Mouse (Mus musculus) heart, embryonic 10.5 days (tissue): Measurements from ENCODE around the gene Arl14ep. TPM values are rescaled to one million over a fixed set of nuclear protein-coding genes. Genes with fewer than 3 reads are reported as not detected.

Experiments
- DNase-seq: peaks from one replicate; pipeline ENCODE4 v3.0.0-alpha.2; 2017; ENCODE audit warnings: low spot score
- H3K27ac ChIP-seq: fragments of 300-500 bp; sonication (generic); 2 replicates; pipeline ENCODE4 v1.5.1; 2016; ENCODE audit warnings: mild to moderate bottlenecking
- H3K27me3 ChIP-seq: fragments of 300-500 bp; sonication (generic); 2 replicates; pipeline ENCODE4 v1.6.1; 2016; ENCODE audit warnings: mild to moderate bottlenecking; ENCODE audit not compliant: poor library complexity, insufficient read depth, severe bottlenecking
- H3K36me3 ChIP-seq: fragments of 300-500 bp; sonication (generic); 2 replicates; pipeline ENCODE4 v1.6.1; 2016; ENCODE audit warnings: mild to moderate bottlenecking, moderate library complexity
- H3K4me1 ChIP-seq: fragments of 300-500 bp; sonication (generic); 2 replicates; pipeline ENCODE4 v1.6.1; 2016; ENCODE audit warnings: mild to moderate bottlenecking
- H3K4me3 ChIP-seq: fragments of 300-500 bp; sonication (generic); 2 replicates; pipeline ENCODE4 v1.5.1; 2016; ENCODE audit warnings: mild to moderate bottlenecking, moderate library complexity
- H3K9me3 ChIP-seq: fragments of 300-500 bp; sonication (generic); 2 replicates; pipeline ENCODE4 v1.6.1; 2016; ENCODE audit warnings: mild to moderate bottlenecking, moderate library complexity
- WGBS: fragments of 180-500 bp; shearing (Covaris S2); methylation state at CpG from one replicate; pipeline ENCODE4 v1.1.7; 2016; 5-methylcytosine and 5-hydroxymethylcytosine counted together
- polyA plus RNA-seq: library from polyadenylated mRNA; unstranded; fragments of >200 nt; fragmentation: Nextera tagmentation; extraction: Ambion mirVana; gene quantifications from 2 replicates; pipeline ENCODE4 v1.2.1, GENCODE M21; 2016

The Arl14ep gene
- polyA plus RNA-seq, 1 experiment from 2014 or later = 33.0 TPM

DNA sequence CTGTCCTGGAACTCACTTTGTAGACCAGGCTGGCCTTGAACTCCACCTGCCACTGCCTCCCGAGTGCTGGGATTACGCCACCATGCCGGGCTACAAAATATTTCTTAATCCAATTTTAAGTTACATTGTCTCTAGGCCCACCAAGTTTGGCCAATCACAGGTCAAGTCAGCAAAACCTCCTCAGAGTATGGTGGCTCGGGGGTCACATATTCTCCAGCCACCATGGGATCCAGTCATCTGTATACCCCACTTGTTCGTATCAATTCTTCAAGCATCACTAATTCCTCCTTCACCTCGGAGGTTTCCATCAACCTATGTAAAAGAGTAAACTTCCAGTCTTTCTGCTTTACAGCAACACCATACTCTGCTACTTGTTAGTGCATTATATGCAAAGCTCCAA, 1.4 kb downstream of the Arl14ep start:
- peaks cover 15% of the 10 kb centered on the region for H3K36me3 ChIP-seq
- WGBS = 93% methylated on average over 6 of the region's 6 CpGs
- DNase-seq = peak; percentile 41
- peaks cover 12% of the 10 kb centered on the region; the same call in 1 of the 2 replicates for H3K4me1 ChIP-seq
- peak overlapping the region; percentile 86; the same call in 1 of the 2 replicates for H3K4me3 ChIP-seq
- no peaks in the 10 kb centered on the region for H3K9me3 ChIP-seq
- no peaks in the 10 kb centered on the region for H3K27me3 ChIP-seq
- H3K27ac ChIP-seq = no peak overlapping the region

DNA sequence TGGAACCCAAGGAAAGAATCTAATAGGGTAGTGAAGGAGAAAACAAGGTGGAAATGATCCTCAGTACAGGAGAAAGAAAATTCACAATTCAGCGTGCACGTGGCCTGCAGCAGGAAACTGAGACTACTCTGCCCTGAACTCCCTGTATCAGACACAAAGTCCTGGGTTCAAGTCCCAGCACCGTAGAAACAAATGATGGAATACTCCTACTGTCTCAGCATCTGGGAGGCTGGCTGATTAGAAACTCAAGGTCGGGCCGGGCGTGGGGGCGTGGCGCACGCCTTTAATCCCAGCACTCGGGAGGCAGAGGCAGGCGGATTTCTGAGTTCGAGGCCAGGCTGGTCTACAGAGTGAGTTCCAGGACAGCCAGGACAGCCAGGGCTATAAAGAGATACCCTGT, 3.3 kb downstream of the Arl14ep start:
- Histone ChIP-seq H3K4me1 (peaks cover 12% of the 10 kb centered on the region; the same call in 1 of the 2 replicates), H3K4me3 (no peak overlapping the region), H3K9me3 (no peaks in the 10 kb centered on the region), H3K27me3 (no peaks in the 10 kb centered on the region), H3K27ac (no peak overlapping the region), H3K36me3 (peaks cover 27% of the 10 kb centered on the region)
- peak; percentile 66 for DNase-seq
- WGBS = 96% methylated on average over 12 of the region's 12 CpGs

DNA sequence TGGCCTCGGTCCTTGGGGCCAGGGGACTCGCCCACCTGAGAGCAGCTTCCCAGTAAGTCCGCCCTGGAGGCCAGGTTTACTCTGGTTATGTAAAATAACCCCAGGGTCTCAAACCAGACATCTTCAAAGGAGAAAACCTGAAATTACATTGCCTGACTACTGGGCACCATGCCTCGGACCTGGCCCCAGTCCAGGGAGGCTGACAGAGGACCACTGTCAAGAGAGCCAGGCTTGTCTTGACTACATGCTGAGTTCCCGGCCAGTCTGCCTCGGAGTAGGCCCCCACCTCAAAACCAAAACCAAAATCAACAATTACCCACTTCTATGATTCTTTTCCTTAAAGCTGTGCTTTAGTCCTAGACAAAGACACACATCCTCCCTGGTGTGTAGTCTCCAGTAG, 5.9 kb downstream of the Arl14ep start:
- H3K4me1 ChIP-seq = peaks cover 9% of the 10 kb centered on the region; the same call in 1 of the 2 replicates
- no peaks in the 10 kb centered on the region for H3K9me3 ChIP-seq
- no peaks in the 10 kb centered on the region for H3K27me3 ChIP-seq
- no peak for DNase-seq
- H3K4me3 ChIP-seq = no peak overlapping the region
- H3K27ac ChIP-seq = no peak overlapping the region
- peaks cover 53% of the 10 kb centered on the region for H3K36me3 ChIP-seq
- WGBS = 91% methylated on average over 6 of the region's 6 CpGs

DNA sequence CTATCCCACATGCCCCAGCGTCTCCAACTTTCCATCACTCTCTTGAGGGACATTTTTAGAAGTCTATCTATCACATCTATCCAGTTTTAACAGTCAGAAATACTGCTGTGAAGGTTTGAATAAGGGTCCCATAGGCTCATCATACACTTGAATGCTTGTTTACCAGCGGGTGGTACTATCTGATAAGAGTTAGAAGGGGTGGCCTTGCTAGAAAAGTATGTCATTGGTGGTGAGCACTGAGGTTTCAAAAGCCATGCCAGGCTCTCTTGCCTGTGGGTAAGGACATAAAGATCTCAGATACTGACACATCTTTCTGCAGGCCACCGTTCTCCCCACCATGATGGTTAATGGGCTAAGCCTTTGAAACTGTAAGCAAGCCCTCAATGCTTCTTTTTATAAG, 10.7 kb downstream of the Arl14ep start:
- Histone ChIP-seq H3K27me3 (no peaks in the 10 kb centered on the region), H3K27ac (no peak overlapping the region), H3K9me3 (no peaks in the 10 kb centered on the region), H3K4me3 (no peak overlapping the region), H3K36me3 (peaks cover 55% of the 10 kb centered on the region), H3K4me1 (peaks cover 5% of the 10 kb centered on the region; the same call in 1 of the 2 replicates)
- no peak for DNase-seq
- WGBS = 81% methylated on average over 3 of the region's 3 CpGs

DNA sequence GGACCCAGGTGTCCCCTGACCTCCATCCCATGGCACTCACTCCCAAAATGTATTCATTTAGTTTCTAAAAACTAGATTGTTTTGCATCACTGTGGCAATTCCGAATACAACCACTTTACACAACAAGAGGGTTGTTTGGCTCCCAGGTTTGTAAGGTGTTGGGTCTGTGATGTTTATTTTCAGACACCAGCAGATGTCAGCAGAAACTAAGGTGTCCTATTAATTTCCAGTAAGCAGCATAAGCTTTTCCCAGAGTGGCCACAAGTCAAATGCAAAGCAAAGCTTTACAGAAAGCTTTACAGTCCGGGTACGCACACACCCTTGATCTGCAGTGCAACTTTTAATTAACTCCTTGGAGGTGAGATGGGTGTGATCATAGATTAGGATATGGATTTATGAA, 12.6 kb downstream of the Arl14ep start:
- WGBS = 90% methylated on average over 3 of the region's 3 CpGs
- no peaks in the 10 kb centered on the region for H3K9me3 ChIP-seq
- H3K36me3 ChIP-seq = peaks cover 36% of the 10 kb centered on the region
- peaks cover 5% of the 10 kb centered on the region; the same call in 1 of the 2 replicates for H3K4me1 ChIP-seq
- no peak overlapping the region for H3K4me3 ChIP-seq
- H3K27me3 ChIP-seq = no peaks in the 10 kb centered on the region
- DNase-seq = no peak
- H3K27ac ChIP-seq = no peak overlapping the region

GRCm38 (mm10) chr2:106961066-106961465, 13.2 kb downstream of the Arl14ep start:
- no peaks in the 10 kb centered on the region for H3K9me3 ChIP-seq
- H3K27ac ChIP-seq = no peak overlapping the region
- DNase-seq = no peak
- H3K36me3 ChIP-seq = peaks cover 36% of the 10 kb centered on the region
- no peak overlapping the region for H3K4me3 ChIP-seq
- WGBS = 85% methylated on average over 2 of the region's 2 CpGs
- H3K4me1 ChIP-seq = peaks cover 5% of the 10 kb centered on the region; the same call in 1 of the 2 replicates
- no peaks in the 10 kb centered on the region; the same call in 1 of the 2 replicates for H3K27me3 ChIP-seq

- H3K4me3 ChIP-seq = no peak overlapping the region
- peaks cover 5% of the 10 kb centered on the region; the same call in 1 of the 2 replicates for H3K4me1 ChIP-seq
- H3K36me3 ChIP-seq = peaks cover 28% of the 10 kb centered on the region
- WGBS = 47% methylated on average over 7 of the region's 7 CpGs
- H3K27me3 ChIP-seq = no peaks in the 10 kb centered on the region; the same call in 1 of the 2 replicates
- no peak overlapping the region for H3K27ac ChIP-seq
- H3K9me3 ChIP-seq = no peaks in the 10 kb centered on the region
- DNase-seq = no peak
These were observed 14.0 kb downstream of the Arl14ep start for GRCm38 (mm10) chr2:106960237-106960636.

DNA sequence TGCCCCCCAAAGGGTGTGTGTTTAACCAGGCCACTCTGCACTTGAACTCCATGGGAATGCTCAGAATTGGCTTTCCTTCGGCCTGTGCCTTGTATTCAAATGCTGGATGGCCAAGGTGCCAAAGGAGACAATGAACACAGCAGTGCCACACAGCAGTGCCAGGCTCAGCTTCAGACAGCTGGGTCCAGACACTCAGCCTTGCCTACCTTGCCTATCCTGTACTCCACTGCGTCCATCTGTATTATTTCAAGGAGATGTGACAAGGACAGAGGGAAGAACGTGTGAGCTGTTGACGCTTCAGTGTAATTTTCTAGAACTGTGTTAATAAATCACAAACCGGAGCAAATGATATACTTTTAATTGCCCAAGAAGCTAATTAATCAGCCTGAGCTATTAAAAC, 14.8 kb downstream of the Arl14ep start:
- H3K4me3 ChIP-seq = no peak overlapping the region
- H3K27ac ChIP-seq = no peak overlapping the region
- peaks cover 20% of the 10 kb centered on the region for H3K36me3 ChIP-seq
- H3K4me1 ChIP-seq = peaks cover 5% of the 10 kb centered on the region; the same call in 1 of the 2 replicates
- no peak for DNase-seq
- H3K27me3 ChIP-seq = no peaks in the 10 kb centered on the region; the same call in 1 of the 2 replicates
- H3K9me3 ChIP-seq = no peaks in the 10 kb centered on the region
- 88% methylated on average over 5 of the region's 5 CpGs for WGBS

GRCm38 (mm10) chr2:106958916-106959315, 15.3 kb downstream of the Arl14ep start:
- no peak overlapping the region for H3K27ac ChIP-seq
- H3K27me3 ChIP-seq = no peaks in the 10 kb centered on the region; the same call in 1 of the 2 replicates
- 86% methylated on average over 6 of the region's 6 CpGs for WGBS
- H3K36me3 ChIP-seq = peaks cover 15% of the 10 kb centered on the region; the same call in 1 of the 2 replicates
- H3K9me3 ChIP-seq = no peaks in the 10 kb centered on the region
- H3K4me1 ChIP-seq = peaks cover 5% of the 10 kb centered on the region; the same call in 1 of the 2 replicates
- H3K4me3 ChIP-seq = no peak overlapping the region
- no peak for DNase-seq

- no peaks in the 10 kb centered on the region; the same call in 1 of the 2 replicates for H3K27me3 ChIP-seq
- peaks cover 5% of the 10 kb centered on the region; the same call in 1 of the 2 replicates for H3K4me1 ChIP-seq
- H3K9me3 ChIP-seq = no peaks in the 10 kb centered on the region
- H3K4me3 ChIP-seq = no peak overlapping the region
- DNase-seq = no peak
- H3K27ac ChIP-seq = no peak overlapping the region
- H3K36me3 ChIP-seq = no peaks in the 10 kb centered on the region
- 56% methylated on average over 6 of the region's 6 CpGs for WGBS
These were observed 18.1 kb downstream of the Arl14ep start for GRCm38 (mm10) chr2:106956146-106956545.

GRCm38 (mm10) chr2:106955621-106956020, 18.6 kb downstream of the Arl14ep start:
- WGBS = 16% methylated on average over 10 of the region's 10 CpGs
- H3K4me1 ChIP-seq = peaks cover 5% of the 10 kb centered on the region; the same call in 1 of the 2 replicates
- H3K36me3 ChIP-seq = no peaks in the 10 kb centered on the region
- H3K27me3 ChIP-seq = no peaks in the 10 kb centered on the region; the same call in 1 of the 2 replicates
- H3K9me3 ChIP-seq = no peaks in the 10 kb centered on the region
- DNase-seq = no peak
- H3K27ac ChIP-seq = no peak overlapping the region
- H3K4me3 ChIP-seq = no peak overlapping the region

DNA sequence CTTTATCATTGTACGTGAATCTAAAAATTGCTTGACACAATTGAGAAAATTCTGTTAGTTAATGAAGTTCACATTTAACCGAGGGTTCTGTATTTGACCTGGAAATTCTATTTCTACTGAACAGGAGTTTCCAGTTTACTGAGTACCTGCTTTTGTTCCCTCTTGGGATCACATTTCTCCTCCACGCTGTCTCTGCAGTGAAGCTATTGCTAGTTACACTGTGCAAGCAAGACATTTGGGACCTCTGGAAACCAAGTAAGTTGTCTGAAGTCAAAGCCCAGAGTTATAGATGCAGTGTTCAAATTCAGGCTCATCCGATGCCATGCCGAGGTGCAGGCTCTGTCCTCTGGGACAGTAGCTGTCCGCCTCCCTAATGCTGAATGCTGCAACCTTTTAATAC, 19.2 kb downstream of the Arl14ep start:
- DNase-seq = no peak
- Histone ChIP-seq H3K9me3 (no peaks in the 10 kb centered on the region), H3K27me3 (no peaks in the 10 kb centered on the region; the same call in 1 of the 2 replicates), H3K27ac (no peak overlapping the region), H3K4me1 (peaks cover 3% of the 10 kb centered on the region; the same call in 1 of the 2 replicates), H3K36me3 (no peaks in the 10 kb centered on the region), H3K4me3 (no peak overlapping the region)
- 71% methylated on average over 6 of the region's 6 CpGs for WGBS

DNA sequence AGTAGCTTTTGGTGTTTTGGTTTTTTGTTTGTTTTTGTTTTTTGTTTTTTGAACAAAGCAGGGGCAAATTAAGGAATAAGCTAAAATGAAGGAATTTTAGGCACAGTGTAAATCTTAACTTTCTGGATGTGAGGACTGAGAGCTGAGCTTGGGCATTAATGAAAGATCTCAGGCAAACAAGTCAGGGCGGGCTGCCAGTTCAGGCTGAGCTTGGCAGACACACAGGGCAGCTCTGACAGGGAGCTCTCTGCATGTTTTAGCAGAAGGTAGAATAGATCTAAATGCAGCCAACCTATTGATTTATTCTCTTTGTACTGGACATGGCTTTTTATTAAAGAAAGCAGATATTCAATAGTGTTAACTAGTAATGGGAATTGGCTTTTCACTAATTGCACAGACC, 31.8 kb downstream of the Arl14ep start:
- Histone ChIP-seq H3K9me3 (no peaks in the 10 kb centered on the region), H3K27me3 (no peaks in the 10 kb centered on the region), H3K4me1 (no peaks in the 10 kb centered on the region), H3K27ac (no peak overlapping the region), H3K4me3 (no peak overlapping the region), H3K36me3 (no peaks in the 10 kb centered on the region)
- peak; percentile 19 for DNase-seq
- WGBS = 80% methylated on average over 1 of the region's 1 CpGs

DNA sequence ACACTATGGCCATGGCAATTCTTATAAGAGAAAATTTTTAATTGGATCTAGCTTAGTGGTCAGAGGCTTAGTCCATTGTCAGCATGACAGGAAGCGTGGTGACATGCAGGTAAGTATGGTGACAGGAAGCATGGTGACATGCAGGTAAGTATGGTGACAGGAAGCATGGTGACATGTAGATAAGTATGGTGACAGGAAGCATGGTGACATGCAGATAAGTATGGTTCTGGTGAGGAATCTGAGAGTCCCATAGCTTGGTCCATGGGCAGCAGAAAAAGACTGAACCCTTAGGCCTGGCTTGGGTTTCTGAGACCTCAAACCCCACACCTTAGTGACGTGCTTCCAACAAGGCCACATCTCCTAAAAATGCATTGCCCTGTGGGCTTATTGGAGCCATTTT, 38.5 kb downstream of the Arl14ep start:
- Histone ChIP-seq H3K4me3 (no peak overlapping the region), H3K36me3 (no peaks in the 10 kb centered on the region), H3K4me1 (peaks cover 5% of the 10 kb centered on the region; the same call in 1 of the 2 replicates), H3K27ac (no peak overlapping the region), H3K27me3 (no peaks in the 10 kb centered on the region), H3K9me3 (no peaks in the 10 kb centered on the region)
- 82% methylated on average over 2 of the region's 2 CpGs for WGBS
- DNase-seq = no peak
